Mouse (Mus musculus): Measurements from ENCODE around the gene Akr1b10.
"Not testable (repeated sequence)": the region's sequence is repeated elsewhere in the genome, so short reads cannot be mapped to it uniquely, and the experiment has no call there.

DNA sequence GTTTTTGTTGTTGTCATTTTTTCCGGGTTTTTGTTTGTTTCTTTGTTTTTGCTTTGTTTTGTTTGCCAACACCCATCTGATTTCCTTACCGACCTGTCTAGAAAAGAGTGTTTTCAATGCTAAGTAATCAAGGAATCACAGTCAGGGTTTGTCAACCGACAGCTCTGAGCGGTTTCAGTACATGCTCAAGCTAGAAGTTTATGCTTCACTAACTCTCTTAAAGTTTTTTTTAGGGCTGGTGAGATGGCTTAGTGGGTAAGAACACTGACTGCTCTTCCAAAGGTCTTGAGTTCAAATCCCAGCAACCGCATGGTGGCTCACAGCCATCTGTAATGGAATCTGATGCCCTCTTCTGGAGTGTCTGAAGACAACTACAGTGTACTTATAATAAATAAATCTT is 8.1 kb upstream of the Akr1b10 start:
- TF ChIP-seq POLR2A (IDR thresholded peaks at IDR 0.05; ENCODE audit: control insufficient read depth, low read depth, low read length); CTCF (IDR thresholded peaks at IDR 0.05; ENCODE audit: control insufficient read depth, insufficient read depth, insufficient replicate concordance, low read depth, low read length): not testable (repeated sequence)

Data from testis, adult 2 months (tissue).